Mouse (Mus musculus) hematopoietic stem cell, adult 5-6 weeks (primary cell): ENCODE measurements around the gene Aatk. TPM values are rescaled to one million over a fixed set of nuclear protein-coding genes. Genes with fewer than 3 reads are reported as not detected.

Experiments used
- ATAC-seq, 2 experiments: fragments of 125-278 bp in 1 of 2; replicated peaks in 1 of 2; 2 replicates each; pipeline ENCODE4 v1.8.0; 2016 to 2017; ENCODE audit warnings: inconsistent platforms in 2 of 2, mild to moderate bottlenecking in 2 of 2, moderate number of reproducible peaks in 2 of 2, low read depth in 1 of 2, moderate TSS enrichment in 1 of 2; ENCODE audit not compliant: low FRiP score in 2 of 2, poor library complexity in 2 of 2, severe bottlenecking in 2 of 2, insufficient read depth in 1 of 2, low TSS enrichment in 1 of 2
- total RNA-seq: library from RNA; stranded (forward); fragments of 172-1452, 232-1000 nt; gene quantifications from 2 replicates; pipeline ENCODE4 v1.2.3, GENCODE M21; 2017

Aatk gene
- total RNA-seq, 1 experiment from 2014 or later: 0.40 TPM

GRCm38 (mm10) chr11:120011114-120011760 is 35.7 kb downstream of the Aatk start:
- ATAC-seq: no peak

DNA sequence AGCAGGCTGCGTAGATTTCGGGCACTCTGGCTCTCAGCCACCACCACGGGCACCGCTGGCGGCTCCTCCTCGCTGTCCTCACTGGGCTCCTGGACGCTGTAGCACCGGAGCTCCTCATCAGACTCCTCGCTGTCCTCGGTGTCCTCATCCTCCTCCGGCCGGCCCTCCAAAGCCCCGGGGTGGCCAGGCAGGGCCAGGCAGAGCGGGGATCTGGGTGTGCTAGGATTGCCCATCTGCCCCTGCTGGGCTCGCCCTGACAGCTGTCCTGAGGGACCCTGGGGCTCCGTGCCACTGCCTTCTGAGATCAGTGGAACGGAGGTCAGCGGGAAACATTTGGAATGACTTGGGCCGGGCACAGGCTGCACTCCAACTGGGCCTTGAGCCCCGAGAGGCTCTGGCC is 37.0 kb downstream of the Aatk start:
- ATAC-seq: no peak

DNA sequence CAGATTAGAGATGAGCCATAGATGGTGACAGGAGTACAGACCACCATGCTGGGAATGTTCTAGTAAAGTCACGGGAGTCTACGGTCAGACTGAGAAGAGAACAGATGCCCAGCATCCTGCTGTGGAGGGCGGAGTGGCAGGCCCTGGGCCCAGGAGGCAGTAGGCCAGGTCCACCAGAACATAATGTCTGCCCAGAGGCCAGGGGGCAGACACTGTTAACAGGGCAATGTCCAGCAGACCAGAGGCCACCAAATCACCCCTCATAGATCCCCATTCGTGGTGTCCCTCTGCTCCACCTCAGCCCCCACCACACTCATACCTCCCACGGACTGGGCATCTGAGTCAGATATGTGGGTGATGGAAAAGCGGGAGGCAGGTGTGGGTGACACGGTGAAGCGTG is 38.0 kb downstream of the Aatk start:
- no peak for ATAC-seq

DNA sequence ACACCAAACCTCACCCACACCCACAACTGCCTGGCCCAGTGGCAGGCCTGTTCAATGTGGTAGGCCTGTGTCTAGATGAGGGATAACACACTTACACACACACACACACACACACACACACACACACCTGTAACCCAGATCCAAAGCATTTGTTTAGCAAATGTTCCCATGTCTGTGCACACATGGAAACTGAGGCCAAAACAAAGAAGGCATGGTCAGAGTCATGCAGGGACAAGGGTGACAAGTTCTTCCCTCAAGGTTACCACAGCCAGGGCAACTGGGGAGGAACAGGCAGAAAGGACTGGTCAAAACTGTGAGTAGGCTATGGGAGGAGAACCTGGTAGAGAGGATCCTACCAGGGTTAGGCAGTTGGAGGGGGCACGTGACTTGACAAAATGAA is 38.5 kb downstream of the Aatk start:
- ATAC-seq: no peak

DNA sequence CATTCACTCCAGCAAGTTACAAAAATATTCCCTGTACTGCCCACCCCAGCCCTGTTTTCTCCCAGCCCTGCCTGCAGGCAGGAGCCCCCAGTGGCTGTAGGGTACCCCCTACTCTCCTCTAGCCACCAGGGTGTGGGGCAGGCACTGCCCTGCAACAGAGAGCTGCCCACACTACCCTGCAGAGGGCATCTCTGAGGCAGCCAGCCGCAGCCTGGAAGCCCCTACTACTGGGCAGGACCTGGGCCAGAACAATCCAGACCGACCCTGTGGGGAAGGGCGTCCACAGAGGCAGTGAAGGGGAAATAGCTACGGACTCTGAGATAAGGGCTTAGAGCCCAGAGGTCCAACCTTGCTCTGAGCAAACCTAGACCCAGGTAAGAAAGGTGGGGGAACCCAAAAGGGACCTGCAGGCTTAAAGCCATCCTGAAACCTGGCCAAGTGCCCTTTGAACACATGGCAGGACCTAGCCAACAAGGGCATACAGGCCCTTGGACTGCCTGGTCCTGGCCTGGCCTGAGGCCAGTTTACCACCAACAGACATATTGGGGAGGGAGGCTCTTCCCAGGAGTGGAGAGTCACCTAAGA is 39.4 kb downstream of the Aatk start:
- ATAC-seq: no peak

DNA sequence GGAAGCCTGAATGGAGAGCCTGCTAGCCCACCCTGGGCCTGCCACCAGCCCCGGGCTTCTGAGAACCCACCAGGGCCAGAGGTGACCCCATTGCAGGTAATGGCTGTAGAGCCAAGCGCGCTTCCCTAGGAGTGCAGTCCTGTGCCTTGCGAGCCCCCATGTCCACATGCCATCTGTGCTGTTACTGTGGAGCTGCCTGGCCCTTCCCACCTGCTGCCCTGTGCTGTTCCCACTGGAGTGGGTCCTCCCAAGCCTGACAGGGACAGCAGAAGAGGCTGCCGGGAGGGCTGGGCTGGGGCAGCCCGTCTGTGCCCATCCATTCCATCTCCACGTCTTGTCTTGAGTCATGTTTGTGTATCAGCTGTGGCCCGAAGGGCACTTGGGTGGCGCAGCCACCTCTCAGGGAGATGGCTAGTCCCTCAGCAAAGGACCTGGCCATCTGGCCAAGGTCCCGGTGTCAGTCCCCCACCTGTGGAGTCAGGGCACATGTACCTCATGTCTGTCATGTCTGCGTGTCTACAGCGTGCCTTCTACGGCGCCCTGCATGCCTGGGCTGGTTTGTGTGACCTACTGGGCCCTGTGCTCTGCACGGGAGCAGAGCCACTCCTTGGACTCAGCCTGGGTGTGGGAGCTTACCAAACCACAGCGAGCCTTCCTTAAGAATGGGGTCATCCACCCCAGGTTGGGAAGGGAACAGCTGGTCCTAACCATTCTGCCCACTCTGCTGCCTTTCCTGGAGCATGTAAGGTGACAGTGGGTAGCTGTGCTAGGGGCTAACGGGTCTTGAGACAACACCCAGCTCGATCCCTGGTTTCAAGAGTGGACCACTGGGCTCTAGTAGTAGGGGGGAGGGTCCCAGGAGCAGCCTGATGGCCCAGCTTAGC is 41.3 kb downstream of the Aatk start:
- no peak for ATAC-seq

- ATAC-seq: no peak
Measured at GRCm38 (mm10) chr11:120002634-120003220, 44.2 kb downstream of the Aatk start.

DNA sequence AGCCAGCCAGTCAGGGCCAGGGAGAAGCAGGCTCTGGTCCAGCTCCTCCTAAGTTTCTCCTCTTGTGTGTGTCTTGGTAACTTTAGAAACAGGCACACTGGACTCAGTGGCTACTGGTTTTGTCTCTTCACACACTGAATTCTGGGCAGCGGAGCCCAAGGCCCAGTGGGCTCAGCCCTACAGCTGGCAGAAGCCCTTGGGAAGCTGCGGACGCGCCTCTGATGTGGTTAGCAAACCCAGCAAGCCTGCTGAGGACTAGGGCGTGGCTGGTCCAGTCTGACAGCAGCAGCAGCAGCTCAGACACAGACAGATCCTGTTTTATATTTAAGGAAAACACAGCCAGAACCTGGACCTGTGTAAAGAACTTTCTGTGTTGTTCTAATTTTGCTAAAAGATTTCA is 44.9 kb downstream of the Aatk start:
- ATAC-seq: no peak

DNA sequence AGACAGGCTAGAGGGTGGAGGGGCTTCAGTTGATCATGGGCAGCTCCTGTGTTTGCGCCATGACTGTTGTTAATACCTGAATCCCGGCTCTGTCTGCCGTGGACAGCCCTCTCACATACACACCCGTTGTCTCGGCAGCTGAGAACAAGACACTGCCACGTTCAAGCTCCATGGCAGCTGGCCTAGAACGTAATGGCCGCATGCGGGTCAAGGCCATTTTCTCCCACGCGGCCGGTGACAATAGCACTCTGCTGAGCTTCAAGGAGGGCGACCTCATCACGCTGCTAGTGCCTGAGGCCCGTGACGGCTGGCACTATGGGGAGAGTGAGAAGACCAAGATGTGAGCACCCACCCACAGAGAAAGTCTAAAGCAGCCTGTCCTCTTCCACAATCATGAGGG is 49.6 kb downstream of the Aatk start:
- no peak for ATAC-seq

- peak; percentile 77 to 82 for ATAC-seq
Measured at GRCm38 (mm10) chr11:119991338-119991678, 55.7 kb downstream of the Aatk start.

DNA sequence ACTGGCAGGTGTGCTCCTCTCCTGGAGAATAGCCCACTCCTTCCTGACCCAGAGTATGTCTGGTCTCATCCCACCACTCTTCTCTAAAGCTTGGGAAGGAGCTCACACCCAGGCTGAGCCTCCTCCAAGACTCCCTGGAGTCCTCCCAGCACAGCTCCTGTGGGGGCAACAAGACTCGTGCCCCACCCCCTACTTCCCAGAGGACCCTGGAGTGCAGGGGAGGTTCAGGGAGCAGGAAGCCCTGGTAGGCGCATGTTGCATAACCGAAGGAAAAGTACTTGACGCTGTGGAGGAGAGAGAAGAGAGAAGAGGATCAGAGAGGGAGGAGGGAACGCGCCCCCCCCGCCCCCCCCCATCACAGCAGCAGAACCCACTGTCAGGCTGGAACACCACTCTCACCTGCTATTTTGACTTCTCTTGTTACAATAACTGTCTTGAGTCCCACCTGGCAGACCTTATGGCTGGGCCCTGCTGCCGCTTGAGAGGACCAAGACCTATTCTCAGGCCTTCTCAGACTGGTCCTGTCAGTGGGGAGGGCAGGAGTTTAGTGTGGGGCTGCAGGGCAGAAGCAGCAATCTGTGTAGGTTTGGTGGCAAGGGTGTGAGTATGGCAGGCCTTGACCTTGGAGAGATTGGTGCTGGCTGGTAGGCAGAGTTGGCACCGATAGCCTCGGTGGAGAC is 56.2 kb downstream of the Aatk start:
- no peak for ATAC-seq

GRCm38 (mm10) chr11:119989115-119989564 is 57.8 kb downstream of the Aatk start:
- ATAC-seq: no peak

- ATAC-seq: no peak
Measured at GRCm38 (mm10) chr11:119988391-119988790, 58.6 kb downstream of the Aatk start.

- ATAC-seq: no peak
Measured at GRCm38 (mm10) chr11:119987876-119988275, 59.1 kb downstream of the Aatk start.

DNA sequence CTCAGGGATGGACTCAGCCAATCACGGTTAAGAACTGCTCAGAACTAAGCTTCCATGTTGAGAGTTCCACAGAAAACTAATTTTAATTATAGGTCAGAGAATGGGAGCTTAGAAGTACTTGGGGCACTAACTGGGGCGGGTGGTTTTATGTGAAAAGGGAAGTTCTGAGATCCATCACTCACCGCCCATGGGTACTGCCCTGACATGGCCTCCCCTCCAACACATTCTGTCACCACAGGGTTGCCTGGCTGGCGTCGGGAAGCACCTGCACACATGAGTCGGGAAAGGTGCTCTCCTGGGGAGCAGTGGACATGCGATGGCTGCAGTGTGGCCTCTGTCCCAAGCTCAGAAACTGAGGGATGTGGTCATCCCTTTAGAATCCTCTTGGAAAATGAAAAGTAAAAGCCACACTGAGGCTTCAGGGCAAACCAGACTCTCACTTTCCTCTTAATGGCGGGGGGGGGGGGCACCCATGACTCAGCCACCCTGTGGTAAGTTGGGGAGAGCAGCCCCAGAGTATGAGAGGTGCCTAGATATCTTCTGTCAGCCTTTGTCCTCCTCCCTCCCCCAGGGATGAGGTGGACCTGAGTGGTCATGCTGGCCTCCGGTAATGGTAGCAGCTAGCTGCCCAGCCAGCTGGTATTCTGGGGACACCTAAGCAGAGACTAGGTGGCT is 60.1 kb downstream of the Aatk start:
- ATAC-seq: peak; percentile 51 to 70

DNA sequence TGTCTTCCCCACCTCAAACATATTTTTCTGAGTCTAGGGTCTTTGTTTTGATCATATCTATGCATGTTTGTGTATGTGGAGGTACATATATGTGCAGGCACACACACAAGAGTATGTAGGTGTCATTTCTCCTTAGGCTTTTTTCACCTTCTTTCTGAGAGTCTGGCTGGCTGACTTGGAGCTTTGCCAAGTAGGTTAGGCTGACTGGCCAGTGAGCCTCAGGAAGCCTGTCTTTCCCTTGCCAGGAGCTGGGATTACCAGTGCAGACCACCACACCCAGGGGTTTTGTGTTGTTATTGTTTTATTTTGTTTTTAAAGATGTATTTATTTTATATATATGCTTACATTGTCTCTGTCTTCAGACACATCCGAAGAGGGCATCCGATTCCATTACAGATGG is 63.8 kb downstream of the Aatk start:
- no peak for ATAC-seq

- ATAC-seq: no peak
Measured at GRCm38 (mm10) chr11:119982236-119982635, 64.7 kb downstream of the Aatk start.
